Mouse (Mus musculus) heart, adult 18-20 months (tissue): ENCODE data around the gene Atad3a. TPM values are rescaled to one million over a fixed set of nuclear protein-coding genes. Genes with fewer than 3 reads are reported as not detected.
A peak's percentile ranks its signal among the peaks of the same experiment; 100 is the strongest.

ENCODE experiments used
- DNase-seq, 2 experiments: peaks; one replicate each; pipeline ENCODE4 v3.0.0; 2021 to 2022; ENCODE audit warnings: mixed read lengths in 1 of 2
- total RNA-seq, 2 experiments: library from RNA; stranded (reverse); gene quantifications; 2 replicates each; pipeline ENCODE4 v1.2.3; 2021

Gene Atad3a
- total RNA-seq, 2 experiments from 2014 or later = 44.6 to 44.8 TPM

GRCm38 (mm10) chr4:155739152-155739551 lies 21.7 kb downstream of the Atad3a start:
- no peak for DNase-seq

- DNase-seq = no peak
Measured at GRCm38 (mm10) chr4:155738262-155738661, 22.6 kb downstream of the Atad3a start.

DNA sequence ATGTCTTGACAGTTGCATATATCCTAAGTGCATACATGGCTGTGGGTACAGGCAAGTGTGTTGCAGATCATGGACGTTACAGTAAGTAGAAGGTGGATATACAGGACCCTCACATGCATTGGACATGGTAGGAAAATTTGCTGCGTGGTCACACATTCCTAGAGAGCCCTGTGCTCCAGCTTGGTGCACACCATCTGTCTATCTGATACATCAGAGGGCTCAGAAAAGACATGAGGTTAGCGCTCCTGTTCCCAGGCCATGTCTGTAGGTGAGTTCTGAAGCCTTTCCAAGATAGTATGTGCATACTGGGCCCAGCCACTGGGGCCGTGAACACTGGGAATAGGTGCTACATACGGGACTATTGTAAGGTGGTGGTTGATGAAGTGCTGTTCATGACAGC lies 24.5 kb downstream of the Atad3a start:
- DNase-seq = no peak

- no peak for DNase-seq
Measured at GRCm38 (mm10) chr4:155735788-155736187, 25.1 kb downstream of the Atad3a start.

- peak; percentile 42 to 45 for DNase-seq
Measured at GRCm38 (mm10) chr4:155734951-155735702, 25.8 kb downstream of the Atad3a start.

DNA sequence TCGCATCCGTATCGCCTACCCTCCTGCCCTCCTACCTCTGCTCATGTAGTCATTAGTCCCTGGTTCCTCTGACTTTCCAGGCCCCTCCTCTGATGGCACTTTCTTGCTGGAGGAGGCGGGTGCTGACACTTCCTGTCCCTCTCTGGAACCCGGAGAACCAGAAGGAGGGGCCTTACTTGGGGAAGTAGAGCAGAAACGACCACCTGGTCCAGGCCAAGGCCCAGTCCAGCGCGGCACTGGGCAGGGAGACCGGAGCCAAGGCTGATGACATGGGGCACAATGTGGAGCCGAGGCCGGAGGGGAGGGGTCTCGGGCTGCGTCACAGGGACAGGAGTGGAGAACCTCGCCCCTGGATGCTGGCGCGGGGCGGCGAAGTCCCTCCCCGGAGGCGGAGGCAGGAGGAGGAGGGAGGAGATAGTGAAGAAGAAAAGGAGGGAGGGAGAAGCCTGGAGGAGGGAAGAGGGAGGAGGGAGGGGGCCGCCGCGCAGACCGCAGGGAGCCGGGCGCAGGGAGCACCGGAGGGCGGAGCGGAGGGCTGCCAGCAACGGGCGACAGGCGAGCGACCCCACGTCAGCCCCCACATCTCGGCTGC lies 26.4 kb downstream of the Atad3a start, which contains the start of gene Tmem240:
Tmem240 (plus strand) TSS at position 451 of the 592 bp plus-strand sequence.
- peak; percentile 92 to 94 for DNase-seq

- no peak for DNase-seq
Measured at GRCm38 (mm10) chr4:155733267-155733666, 27.6 kb downstream of the Atad3a start.

DNA sequence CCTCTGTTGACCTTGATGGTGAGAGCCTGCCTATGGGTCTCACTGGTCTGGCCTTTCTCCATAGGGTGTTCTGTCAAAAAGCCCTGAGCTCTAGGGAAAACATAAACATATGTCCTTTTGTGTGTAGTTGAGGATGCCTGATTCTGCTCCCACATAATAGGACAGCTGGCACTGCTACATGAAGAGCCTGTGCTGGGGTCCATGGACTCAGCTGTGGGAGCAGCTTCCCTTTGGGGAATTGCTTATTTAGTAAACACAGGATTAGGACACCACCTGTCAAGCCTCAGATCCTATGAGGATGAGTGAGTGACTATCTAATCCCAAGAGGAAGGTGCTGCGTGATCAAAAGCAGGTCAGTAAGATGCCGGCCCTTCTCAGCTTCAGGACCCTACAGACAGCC lies 32.9 kb downstream of the Atad3a start:
- DNase-seq = no peak

DNA sequence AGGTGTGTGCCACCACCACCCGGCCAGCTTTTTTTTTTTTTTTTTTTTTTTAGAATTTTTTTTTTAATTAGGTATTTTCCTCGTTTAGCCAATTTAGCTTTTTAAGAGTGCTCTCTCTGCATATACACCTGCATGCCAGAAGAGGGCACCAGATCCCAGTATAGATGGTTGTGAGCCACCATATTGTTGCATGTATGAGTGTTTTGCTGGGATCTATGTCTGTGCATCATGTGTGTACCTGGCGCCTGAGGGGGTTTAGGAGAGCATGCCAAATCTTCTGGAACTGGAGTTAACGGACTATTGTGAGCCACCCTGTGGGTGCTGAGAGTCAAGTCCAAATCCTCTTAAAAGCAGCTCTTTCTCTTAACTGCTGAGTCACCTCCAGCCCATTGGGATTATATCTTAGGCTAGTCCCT lies 39.2 kb downstream of the Atad3a start:
- DNase-seq = peak; percentile 33 to 46

GRCm38 (mm10) chr4:155710521-155711252 lies 50.2 kb downstream of the Atad3a start:
- peak; percentile 28 to 36 for DNase-seq

DNA sequence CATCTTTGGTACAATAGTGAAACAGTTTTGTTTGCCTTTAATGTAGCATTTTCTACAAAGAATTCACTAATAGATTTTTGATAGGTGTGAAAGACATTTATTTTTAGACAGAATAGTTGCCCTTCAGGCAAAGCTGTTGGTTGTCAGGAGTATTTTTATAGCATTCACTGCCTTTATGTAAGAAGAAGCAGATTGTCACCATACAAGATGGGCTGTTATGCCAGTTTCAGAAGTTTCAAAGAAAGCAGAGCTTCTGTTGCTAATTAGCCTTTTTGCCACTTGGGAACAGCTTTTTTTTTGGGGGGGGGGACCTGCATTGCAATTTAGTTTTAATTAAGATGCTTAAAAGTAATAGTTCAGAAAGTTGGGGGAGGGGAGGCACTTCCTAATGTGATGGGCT lies 51.9 kb downstream of the Atad3a start:
- DNase-seq = no peak

- DNase-seq = peak in 1 of 2 experiments; percentile 15
Measured at GRCm38 (mm10) chr4:155708582-155708981, 52.3 kb downstream of the Atad3a start.

DNA sequence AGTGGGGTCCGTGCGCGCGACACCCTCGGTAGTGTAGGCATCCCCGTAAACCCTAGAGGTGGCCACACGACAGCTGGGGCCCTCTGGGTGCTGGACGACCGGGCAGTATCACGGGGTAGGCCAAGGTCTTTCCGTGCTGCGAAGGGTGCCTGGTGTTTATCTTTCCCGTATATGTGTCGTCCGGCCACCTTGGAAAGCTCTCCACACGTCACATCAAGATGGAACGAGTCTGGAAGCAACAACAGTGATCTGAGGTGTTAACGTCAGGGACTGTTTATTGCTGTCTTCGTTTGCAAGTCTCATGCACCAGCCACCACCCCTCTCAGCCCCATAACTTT lies 55.3 kb downstream of the Atad3a start:
- no peak for DNase-seq

DNA sequence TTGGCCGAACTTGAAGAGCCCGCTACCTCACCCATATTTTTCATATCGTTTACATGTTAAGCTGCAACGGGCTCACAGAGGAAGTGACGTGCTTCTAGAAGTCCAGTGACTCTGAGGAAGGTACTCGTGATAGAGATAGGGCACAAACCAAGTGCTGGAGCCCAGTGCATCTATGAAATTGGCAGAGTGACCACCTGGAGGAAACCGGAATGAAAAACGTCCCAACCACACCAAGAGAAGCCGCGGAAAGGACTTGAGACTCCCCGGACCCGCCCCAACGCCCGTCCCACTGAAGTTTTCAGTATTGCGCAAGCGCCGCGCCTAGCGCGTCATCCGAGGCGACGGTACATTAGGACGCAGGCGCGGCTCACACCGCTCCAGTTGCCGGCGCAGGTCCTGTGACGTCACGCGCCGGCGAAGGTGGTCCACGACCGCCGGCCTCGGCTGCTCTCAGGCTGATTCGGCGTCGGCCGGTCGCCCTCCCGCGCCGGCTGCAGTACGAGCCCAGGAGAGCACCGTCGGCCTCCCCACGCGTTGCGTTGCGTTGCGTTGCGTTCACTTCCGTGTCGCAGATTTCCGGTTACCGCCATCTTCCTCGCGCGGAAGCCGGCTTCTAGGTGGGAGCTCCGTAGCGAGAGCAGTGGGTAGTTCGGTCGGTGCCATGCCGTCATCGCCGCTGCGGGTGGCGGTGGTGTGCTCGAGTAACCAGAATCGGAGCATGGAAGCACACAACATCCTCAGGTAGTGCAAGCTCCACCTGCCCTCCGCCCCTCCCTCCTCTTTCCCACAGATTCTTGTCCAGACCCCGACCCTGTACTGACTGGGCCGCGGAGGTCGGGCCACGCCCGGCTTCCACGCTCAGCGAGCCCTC lies 55.9 kb downstream of the Atad3a start, which contains the start of gene Ssu72:
Ssu72 (plus strand) TSS at position 80 of the 871 bp plus-strand sequence.
- peak; percentile 95 to 97 for DNase-seq

DNA sequence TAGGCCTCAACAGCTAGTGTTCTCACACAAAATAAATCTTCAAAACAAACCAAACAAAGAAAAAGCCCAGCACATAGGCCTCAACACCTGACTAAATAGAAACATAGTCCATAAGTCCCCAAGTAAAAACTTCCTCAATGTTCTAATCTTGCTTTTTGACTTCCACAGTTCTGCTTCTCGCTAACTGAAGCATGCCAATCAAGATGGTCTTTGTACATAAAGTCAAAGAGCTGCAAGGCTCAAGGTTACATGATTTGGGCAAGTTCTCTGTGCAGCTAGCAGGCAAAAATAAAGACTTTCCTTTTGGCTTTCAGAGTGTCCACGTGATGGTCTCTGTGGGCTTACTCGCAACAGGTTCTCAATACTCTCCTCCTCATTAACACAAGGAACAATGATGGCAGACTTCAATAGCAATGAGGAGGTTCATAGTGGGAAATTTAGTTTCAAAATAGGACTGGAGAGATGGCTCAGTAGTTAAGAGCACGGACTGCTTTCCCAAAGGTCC lies 57.4 kb downstream of the Atad3a start:
- DNase-seq = no peak

- no peak for DNase-seq
Measured at GRCm38 (mm10) chr4:155700425-155700824, 60.5 kb downstream of the Atad3a start.

- no peak for DNase-seq
Measured at GRCm38 (mm10) chr4:155696261-155697255, 64.3 kb downstream of the Atad3a start.

- DNase-seq = no peak
Measured at GRCm38 (mm10) chr4:155695531-155696062, 65.3 kb downstream of the Atad3a start.

DNA sequence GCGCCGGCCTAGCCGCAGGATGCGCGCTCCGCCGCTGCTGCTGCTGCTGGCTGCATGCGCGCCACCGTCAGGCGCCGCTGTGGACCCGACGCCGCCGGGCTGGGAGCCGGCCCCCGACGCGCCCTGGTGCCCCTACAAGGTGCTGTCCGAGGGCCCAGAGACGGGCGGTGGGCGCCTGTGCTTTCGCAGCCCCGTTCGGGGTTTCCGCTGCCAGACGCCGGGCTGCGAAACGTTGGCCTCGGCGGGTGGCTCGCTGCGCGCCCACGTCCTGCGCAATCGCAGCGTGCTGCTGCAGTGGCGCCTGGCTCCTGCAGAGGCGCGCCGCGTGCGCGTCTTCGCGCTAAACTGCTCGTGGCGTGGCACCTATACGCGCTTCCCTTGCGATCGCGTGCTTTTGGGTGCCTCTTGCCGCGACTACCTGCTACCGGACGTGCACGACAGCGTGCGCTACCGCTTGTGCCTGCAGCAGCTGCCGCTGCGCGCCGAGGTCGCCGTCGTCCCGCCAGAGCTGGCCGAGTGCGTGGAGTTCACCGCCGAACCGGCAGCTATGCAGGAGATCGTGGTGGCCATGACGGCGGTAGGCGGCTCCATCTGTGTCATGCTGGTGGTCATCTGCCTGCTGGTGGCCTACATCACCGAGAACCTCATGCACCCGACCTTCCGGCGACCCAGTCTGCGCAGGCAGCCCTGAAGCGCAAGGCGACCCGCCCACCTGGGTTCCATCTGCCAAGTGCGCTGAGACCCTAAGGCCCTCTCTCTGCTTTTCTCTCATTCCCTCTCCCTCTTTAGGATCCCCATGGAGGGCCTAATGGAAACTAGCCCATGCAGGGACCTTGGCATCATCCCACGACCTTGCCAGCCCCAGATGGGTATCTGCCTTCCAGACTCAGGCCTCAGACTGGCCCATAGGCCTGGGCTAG lies 66.2 kb downstream of the Atad3a start:
- DNase-seq = peak; percentile 60 to 63
